ENCODE assay signal across 12 mouse cellular contexts in the genomic region with DNA sequence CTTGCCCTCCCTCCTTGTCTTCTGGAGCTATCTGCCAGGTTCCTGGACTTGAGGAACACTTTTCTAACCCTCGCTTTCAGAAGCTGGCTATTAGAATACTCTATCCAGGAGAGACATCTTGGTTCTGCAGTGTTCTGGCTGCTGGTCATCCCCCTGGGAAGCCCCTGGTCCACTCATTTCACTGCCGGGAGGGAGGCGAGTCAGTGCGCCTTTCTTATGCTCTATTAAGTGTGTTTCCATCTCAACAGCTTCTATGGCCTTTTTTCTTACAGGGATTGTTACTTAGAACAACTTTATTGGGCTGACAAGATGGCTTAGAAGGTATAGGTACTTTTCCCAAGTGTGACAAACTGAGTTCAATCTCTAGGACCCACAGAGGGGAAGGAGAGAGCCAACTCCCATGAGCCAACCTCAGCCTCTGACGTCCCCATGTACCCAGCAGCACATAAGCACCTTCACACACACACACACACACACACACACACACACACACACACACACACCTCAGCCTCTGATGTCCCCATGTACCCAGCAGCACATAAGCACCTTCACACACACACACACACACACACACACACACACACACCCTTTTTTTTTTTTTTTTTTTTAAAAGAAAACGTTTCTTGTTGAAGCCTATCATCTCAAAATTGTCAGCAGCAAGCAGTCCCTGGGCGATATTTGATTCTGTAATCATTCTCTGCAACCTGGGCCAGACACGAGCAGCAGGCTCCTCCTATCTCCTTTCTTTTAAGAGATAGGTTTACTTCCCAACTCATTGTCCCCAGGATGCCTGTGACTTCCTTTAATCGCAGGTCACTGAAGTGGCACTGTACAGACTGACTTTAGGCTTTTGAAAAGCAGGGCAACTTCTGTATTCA.
DNase-seq lines count a peak whose midpoint lies in the region; ATAC-seq and TF ChIP-seq lines count a peak whose summit lies in the region.
"Had no signal": no experiment of that assay in that cellular context is flagged by ENCODE, and none has a peak within 500 bp of the region (broad histone marks: within the 10 kb centered on the region; RNA-seq: fewer than 3 reads in every experiment).

No protein-coding gene starts in this region.

- no peak overlapping the region for H3K4me3 ChIP-seq in midbrain, embryonic 10.5 days
- H3K4me3 ChIP-seq in midbrain, postnatal 0 days (ENCODE audit: low read depth, low read length) = no peak overlapping the region
- no peak overlapping the region for H3K4me3 ChIP-seq in intestine, embryonic 14.5 days (ENCODE audit: low read depth, low read length)
- no peak overlapping the region for H3K4me3 ChIP-seq in forebrain, embryonic 10.5 days
- H3K4me3 ChIP-seq in forebrain, postnatal 0 days (ENCODE audit: low read depth, low read length) = no peak overlapping the region
- H3K4me3 ChIP-seq: kidney, embryonic 15.5 days had no signal

- no peak for ATAC-seq in midbrain, postnatal 0 days (ENCODE audit: low FRiP score)
- ATAC-seq in intestine, embryonic 14.5 days (replicated peaks; ENCODE audit: low FRiP score, low TSS enrichment, low read depth) = no peak
- ATAC-seq in megakaryocyte progenitor cell, adult 5-6 weeks (replicated peaks; ENCODE audit: poor library complexity) = peak; percentile 87
- no peak for ATAC-seq in forebrain, postnatal 0 days

- peaks cover 16% of the 10 kb centered on the region for H3K36me3 ChIP-seq in midbrain, embryonic 10.5 days
- 0 out of 2 replicates have a peak, but pooled peaks cover 3% of the 10 kb centered on the region for H3K36me3 ChIP-seq in midbrain, postnatal 0 days (ENCODE audit: insufficient read depth, low read length)
- H3K36me3 ChIP-seq in intestine, embryonic 14.5 days (ENCODE audit: control insufficient read depth, insufficient read depth, low read length) = peaks cover 10% of the 10 kb centered on the region; the same call in 1 of the 2 replicates
- H3K36me3 ChIP-seq in forebrain, embryonic 10.5 days (replicated peaks) = peaks cover 29% of the 10 kb centered on the region
- no peaks in the 10 kb centered on the region for H3K36me3 ChIP-seq in forebrain, postnatal 0 days (ENCODE audit: insufficient read depth)

- no peak for DNase-seq in midbrain, embryonic 10.5 days (ENCODE audit: low spot score)
- no peak for DNase-seq in midbrain, postnatal 0 days (ENCODE audit: low spot score)
- DNase-seq in T-cell, adult 2 months (ENCODE audit: low spot score) = peak; percentile 56
- no peak for DNase-seq in intestine, embryonic 14.5 days (ENCODE audit: low spot score)
- DNase-seq in forebrain, embryonic 10.5 days (ENCODE audit: extremely low spot score, low spot score) = no peak
- no peak for DNase-seq in forebrain, postnatal 0 days
- DNase-seq in heart, adult 18-20 months = no peak
- DNase-seq: gastrocnemius, postnatal 25 days; lung, postnatal 4 days; right cerebral cortex, postnatal 14 days had no signal

- peak overlapping the region; percentile 13; the same call in 1 of the 2 replicates for H3K27ac ChIP-seq in midbrain, embryonic 10.5 days (replicated peaks)
- no peak overlapping the region for H3K27ac ChIP-seq in midbrain, postnatal 0 days (ENCODE audit: low read depth, low read length)
- peak overlapping the region; percentile 33; the same call in 1 of the 2 replicates for H3K27ac ChIP-seq in intestine, embryonic 14.5 days (ENCODE audit: low read depth)
- H3K27ac ChIP-seq in forebrain, embryonic 10.5 days = no peak overlapping the region
- no peak overlapping the region for H3K27ac ChIP-seq in forebrain, postnatal 0 days (ENCODE audit: low read depth, low read length)
- H3K27ac ChIP-seq: kidney, embryonic 15.5 days had no signal

- no peak overlapping the region for H3K9ac ChIP-seq in midbrain, postnatal 0 days (replicated peaks; ENCODE audit: low read length, poor library complexity, severe bottlenecking)
- no peak overlapping the region for H3K9ac ChIP-seq in intestine, embryonic 14.5 days (ENCODE audit: low read length)
- no peak overlapping the region for H3K9ac ChIP-seq in forebrain, postnatal 0 days
- H3K9ac ChIP-seq: kidney, embryonic 15.5 days had no signal

- H3K9me3 ChIP-seq in midbrain, embryonic 10.5 days (replicated peaks) = no peaks in the 10 kb centered on the region
- no peaks in the 10 kb centered on the region for H3K9me3 ChIP-seq in midbrain, postnatal 0 days (ENCODE audit: low read length)
- H3K9me3 ChIP-seq in intestine, embryonic 14.5 days (ENCODE audit: control insufficient read depth, low read length) = no peaks in the 10 kb centered on the region
- no peaks in the 10 kb centered on the region for H3K9me3 ChIP-seq in forebrain, embryonic 10.5 days
- H3K9me3 ChIP-seq in forebrain, postnatal 0 days (ENCODE audit: low read length) = no peaks in the 10 kb centered on the region
- H3K9me3 ChIP-seq: kidney, embryonic 15.5 days had no signal

- WGBS in midbrain, embryonic 10.5 days = 83% methylated on average over 9 of the region's 9 CpGs
- 71% methylated on average over 9 of the region's 9 CpGs for WGBS in midbrain, postnatal 0 days
- WGBS in intestine, embryonic 14.5 days = 74% methylated on average over 9 of the region's 9 CpGs
- WGBS in forebrain, embryonic 10.5 days = 79% methylated on average over 9 of the region's 9 CpGs
- WGBS in forebrain, postnatal 0 days = 70% methylated on average over 9 of the region's 9 CpGs

- H3K4me2 ChIP-seq in midbrain, postnatal 0 days (ENCODE audit: low read depth, low read length, poor library complexity, severe bottlenecking) = no peak overlapping the region
- no peak overlapping the region for H3K4me2 ChIP-seq in intestine, embryonic 14.5 days (ENCODE audit: low read length)
- no peak overlapping the region for H3K4me2 ChIP-seq in forebrain, postnatal 0 days (ENCODE audit: low read depth)
- H3K4me2 ChIP-seq: kidney, embryonic 15.5 days had no signal

- H3K4me1 ChIP-seq in midbrain, embryonic 10.5 days = peaks cover 12% of the 10 kb centered on the region; the same call in 1 of the 2 replicates
- H3K4me1 ChIP-seq in midbrain, postnatal 0 days (ENCODE audit: insufficient read depth, low read length) = no peaks in the 10 kb centered on the region
- H3K4me1 ChIP-seq in intestine, embryonic 14.5 days (replicated peaks; ENCODE audit: control insufficient read depth, insufficient read depth, low read length) = peaks cover 3% of the 10 kb centered on the region; the same call in 1 of the 2 replicates
- peaks cover 30% of the 10 kb centered on the region for H3K4me1 ChIP-seq in forebrain, embryonic 10.5 days
- H3K4me1 ChIP-seq in forebrain, postnatal 0 days (ENCODE audit: insufficient read depth) = no peaks in the 10 kb centered on the region

- TF ChIP-seq CTCF in midbrain, postnatal 0 days (IDR thresholded peaks at IDR 0.05) = no peak
- no peak for TF ChIP-seq CTCF in forebrain, postnatal 0 days (IDR thresholded peaks at IDR 0.05; ENCODE audit: low read depth)

- H3K27me3 ChIP-seq in midbrain, embryonic 10.5 days (ENCODE audit: low read depth, poor library complexity, severe bottlenecking) = no peaks in the 10 kb centered on the region
- no peaks in the 10 kb centered on the region for H3K27me3 ChIP-seq in midbrain, postnatal 0 days (ENCODE audit: insufficient read depth, low read length)
- no peaks in the 10 kb centered on the region for H3K27me3 ChIP-seq in intestine, embryonic 14.5 days (replicated peaks; ENCODE audit: control insufficient read depth, insufficient read depth, low read length)
- no peaks in the 10 kb centered on the region for H3K27me3 ChIP-seq in forebrain, embryonic 10.5 days (ENCODE audit: poor library complexity, severe bottlenecking)
- no peaks in the 10 kb centered on the region for H3K27me3 ChIP-seq in forebrain, postnatal 0 days (ENCODE audit: insufficient read depth, low read length)
- H3K27me3 ChIP-seq: kidney, embryonic 15.5 days had no signal

Comparison
In these comparisons a context has a peak if more than half of its experiments do, and no peak if none do; other contexts are left out.
1. H3K27ac ChIP-seq: peak in midbrain, embryonic 10.5 days (single experiment) and intestine, embryonic 14.5 days (single experiment); none in midbrain, postnatal 0 days (single experiment), forebrain, embryonic 10.5 days (single experiment) and forebrain, postnatal 0 days (single experiment).